Mouse (Mus musculus) neural tube, embryonic 10.5 days (tissue): ENCODE measurements around the gene Cobll1.

Experiments used
- DNase-seq: peaks from one replicate; pipeline ENCODE4 v3.0.0-alpha.2; 2017; ENCODE audit warnings: low spot score; ENCODE audit errors: extremely low spot score

The Cobll1 gene

GRCm38 (mm10) chr2:65237116-65237515, 2.1 kb downstream of the Cobll1 start:
- DNase-seq = no peak

DNA sequence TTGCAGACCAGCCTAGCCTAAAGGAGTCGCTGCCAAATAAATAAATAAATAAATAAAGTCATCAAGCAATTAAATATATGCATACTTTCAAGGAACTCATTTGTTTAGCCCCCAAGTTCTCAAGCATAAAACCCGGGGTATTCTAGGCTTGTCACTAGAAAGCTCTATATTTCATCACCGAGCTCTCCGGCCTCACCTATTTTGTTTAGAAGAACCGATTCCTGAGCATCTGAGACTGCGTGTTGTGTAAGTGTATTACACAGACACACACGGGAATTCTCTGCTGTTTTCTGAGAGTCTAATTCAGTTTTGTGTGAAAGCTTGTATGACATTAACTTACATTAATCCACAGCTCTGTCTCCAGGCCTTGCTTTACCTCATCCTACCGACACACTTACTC, 2.6 kb downstream of the Cobll1 start:
- no peak for DNase-seq

DNA sequence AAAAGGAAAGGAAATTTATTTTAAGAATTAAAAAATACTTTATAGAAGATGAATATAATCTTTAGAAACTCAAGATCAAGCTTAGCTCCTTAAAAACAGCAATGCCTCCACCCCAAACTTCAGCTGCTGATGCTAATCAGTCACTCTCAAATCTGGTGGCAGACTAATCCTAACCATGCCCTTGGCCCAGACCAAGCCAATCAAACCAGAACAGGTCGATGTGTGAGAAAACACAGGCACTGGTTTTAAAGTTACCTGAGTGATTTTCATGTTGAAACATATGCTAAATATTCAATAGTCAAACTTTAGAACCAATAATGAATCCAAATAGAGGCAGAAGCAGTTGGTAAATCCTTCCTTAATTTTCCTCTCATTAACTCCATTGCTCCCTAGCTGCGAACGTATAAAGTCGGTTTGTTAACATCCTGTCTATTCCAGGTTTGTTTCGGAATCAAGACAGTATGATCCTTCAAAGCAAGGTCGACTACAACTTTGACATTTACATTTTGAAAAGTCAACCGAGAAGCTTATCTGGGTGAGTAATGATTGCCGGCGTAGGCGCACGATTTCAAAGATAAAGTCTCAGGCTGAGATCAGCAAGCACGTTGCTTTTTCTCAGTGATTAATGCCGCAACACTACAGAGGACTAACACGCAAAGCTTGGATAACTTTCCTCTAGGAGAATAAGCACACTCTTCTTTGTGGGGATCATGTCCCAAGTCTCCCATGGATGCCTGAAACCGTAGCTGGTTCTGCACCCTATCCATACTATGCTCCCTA, 6.3 kb downstream of the Cobll1 start:
- DNase-seq = no peak

DNA sequence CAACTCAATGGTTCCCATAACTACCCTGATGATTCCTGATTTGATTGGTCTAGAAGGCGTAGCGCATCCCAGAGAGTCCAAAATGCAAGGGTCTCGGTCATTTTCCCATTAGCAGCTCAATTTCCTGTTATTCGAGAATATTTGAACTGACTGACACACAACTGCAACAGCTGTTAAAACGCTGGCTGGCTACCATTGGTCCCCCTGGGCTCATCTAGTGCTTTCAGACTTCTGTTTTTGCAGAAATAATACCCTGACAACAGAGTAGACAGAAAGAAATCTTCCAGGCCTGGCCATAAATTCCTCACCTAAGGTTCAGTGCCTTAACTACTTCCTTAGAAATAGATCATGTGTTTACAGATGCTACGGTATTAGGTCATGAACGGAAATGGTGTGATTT, 10.8 kb downstream of the Cobll1 start:
- DNase-seq = no peak

DNA sequence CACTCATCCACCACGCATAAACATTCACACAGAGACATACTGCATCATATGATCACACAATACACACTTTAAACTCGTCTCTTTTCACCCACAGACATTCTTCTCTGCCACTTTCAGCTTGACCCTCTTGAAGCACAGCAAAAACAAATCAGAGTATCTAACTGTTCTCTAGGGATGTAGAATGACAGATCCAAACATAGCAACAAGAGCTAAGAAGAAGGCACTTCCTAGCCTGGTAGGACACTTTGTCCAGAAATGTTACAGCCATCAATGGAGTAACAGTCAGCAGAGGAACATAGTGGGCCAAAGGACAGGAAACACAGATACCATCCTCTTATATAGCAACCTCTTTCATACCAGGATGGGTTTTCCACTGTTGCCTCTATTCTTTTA, 11.3 kb downstream of the Cobll1 start:
- no peak for DNase-seq

- no peak for DNase-seq
These were observed 11.9 kb downstream of the Cobll1 start for GRCm38 (mm10) chr2:65227154-65227897.

DNA sequence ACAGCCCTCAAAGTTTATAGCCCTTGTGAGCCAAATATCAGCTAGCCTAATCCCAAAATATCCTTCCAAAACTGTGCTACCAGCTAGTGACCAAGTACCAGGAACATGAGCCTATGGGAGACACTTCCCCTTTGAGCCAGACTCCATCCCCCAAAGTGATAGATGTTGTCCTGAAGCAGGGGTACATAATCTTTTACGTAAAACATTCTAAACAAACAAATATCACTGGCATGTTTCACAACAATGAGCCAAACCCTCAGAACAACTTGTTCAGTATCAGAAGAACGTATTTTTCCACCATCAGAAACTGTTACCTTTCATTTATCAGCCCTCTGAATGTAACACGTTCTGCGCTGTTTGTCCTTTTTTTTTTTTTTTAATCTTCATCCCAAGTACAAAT, 12.7 kb downstream of the Cobll1 start:
- DNase-seq = no peak

- DNase-seq = no peak
These were observed 15.1 kb downstream of the Cobll1 start for GRCm38 (mm10) chr2:65223956-65224735.

DNA sequence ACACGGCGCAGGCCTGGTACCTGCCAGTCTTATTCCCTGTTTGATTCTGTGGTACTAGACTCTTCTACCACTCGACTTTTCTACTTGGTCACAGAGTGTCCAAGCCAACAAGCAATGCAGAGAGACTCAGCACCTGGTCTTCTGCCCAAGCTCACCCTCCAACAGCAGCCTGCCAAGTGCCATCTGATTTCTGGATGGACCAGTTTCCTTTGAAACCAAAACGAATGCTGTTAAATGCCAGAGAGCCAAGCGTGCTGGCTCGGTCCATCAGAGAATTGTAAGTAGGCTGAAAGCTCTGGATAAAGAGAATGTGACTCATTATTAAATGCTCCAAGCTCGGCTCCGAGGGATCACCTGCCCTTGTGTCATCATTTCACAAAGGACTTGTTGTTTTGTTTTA, 16.2 kb downstream of the Cobll1 start:
- no peak for DNase-seq

- DNase-seq = no peak
These were observed 17.6 kb downstream of the Cobll1 start for GRCm38 (mm10) chr2:65221646-65222045.

DNA sequence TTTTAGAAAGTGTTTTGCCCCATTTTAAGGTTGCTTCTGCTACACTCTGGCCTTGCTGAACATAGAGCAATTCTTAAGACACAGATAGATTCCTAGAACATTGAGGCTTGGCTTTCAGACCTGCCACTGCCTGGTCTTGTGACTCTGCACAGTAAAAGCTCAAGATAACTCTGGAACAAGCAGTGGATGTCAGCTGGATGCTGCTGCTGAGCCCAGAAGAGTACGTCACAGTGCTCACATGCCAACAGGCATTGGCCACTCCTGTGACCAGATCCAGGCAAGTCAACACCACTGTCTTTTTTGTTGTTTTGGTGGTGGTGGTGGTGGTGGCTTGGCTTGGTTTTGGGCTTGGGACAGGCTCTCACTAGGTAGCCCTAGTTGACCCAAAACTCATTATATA, 18.6 kb downstream of the Cobll1 start:
- no peak for DNase-seq

GRCm38 (mm10) chr2:65219375-65220135, 19.6 kb downstream of the Cobll1 start:
- DNase-seq = no peak

- DNase-seq = no peak
These were observed 20.9 kb downstream of the Cobll1 start for GRCm38 (mm10) chr2:65218318-65218717.

DNA sequence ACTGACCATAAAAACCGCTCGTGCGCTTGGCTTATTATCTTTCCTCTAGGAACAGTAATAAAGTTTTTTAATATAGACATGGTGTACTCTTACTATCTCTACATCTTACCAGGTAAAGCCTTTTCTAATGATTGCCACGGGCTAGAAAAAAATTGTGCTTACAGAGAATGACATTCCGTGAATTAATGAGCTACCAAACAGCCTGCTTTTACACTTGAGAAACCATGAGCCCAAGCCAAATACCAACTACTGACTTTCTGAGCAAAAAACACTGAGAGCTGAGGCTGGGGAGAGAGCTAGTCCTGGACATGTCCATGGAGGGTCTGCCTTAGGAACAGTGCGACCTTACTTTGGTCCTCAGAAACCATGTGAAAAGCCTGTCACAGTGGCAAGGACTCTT, 21.5 kb downstream of the Cobll1 start:
- DNase-seq = no peak

DNA sequence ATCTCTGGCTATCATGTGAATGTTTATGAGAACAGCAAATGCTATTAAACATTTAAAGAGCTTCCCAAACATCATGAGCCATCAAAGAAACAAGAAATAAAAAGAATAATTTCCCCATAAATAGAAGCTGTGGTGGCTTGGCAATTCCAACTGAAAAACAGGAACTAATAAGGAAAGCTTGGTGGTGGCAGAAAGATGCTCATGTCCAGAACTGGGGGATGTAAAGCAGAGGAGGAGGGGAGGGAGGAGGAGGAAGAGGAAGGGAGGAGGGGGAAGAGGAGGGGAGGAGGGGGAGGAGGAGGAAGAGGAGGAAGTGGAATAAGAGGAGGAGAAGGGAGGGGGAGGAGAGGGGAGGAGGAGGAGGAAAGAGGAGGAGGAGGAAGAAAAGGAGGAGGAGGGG, 23.0 kb downstream of the Cobll1 start:
- DNase-seq = no peak

GRCm38 (mm10) chr2:65214556-65214955, 24.6 kb downstream of the Cobll1 start:
- DNase-seq = no peak

DNA sequence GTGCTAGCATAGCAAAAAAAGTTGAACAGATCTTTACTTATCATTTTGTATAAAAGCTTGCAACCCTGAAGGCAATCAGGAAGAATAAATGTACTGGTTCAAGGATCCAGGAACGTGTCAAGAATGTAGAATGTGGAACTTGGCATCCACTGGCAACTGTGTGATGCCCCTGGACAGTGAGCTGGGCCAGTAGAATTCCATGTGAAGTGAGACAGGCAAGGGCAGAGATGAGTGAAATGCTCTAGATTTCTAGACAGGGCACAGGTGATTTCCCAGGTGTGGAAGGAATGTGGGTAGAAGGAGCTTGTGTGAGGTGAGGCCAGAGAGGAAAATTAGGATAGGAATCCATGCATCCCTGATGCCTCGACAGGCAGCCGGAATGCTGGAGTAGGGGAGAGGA, 25.5 kb downstream of the Cobll1 start:
- DNase-seq = no peak

DNA sequence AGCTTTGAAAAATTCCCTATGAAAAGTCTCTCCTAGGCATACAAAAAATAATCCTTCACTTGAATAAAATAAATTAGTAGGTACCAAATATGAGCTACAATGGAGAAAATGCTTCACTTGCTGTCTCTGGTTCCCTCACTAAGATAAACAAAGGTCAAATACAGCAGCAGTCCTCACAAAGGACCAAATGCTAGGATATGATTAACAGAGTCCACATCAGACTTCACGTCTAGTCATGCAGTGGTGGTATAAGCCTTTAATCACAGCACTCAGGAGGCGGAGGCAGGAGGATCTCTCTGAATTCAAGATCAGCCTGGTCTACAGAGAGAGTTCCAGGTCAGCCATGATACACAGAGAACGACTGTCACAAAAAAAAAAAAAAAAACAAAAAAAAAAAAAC, 27.6 kb downstream of the Cobll1 start:
- DNase-seq = no peak

DNA sequence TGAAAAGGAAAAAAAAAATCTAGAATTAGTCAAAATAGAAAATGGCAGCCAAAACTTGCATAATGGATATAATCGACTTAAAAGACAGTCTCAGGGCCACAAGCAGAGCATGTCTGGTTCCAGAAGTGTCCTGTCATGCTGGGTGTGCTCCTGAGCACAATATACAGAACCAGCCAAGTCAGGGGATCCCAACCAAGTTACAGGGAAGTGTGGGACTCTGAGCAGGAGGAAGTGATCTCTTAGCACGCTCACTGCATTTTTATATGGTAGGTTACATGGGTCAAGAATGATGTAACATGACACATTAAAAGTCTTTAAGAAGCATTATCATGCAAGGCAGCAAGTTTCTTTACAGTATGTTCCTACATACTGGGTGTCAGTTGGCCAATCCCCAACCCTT, 31.5 kb downstream of the Cobll1 start:
- no peak for DNase-seq

- no peak for DNase-seq
These were observed 35.5 kb downstream of the Cobll1 start for GRCm38 (mm10) chr2:65203699-65204098.

- DNase-seq = no peak
These were observed 39.5 kb downstream of the Cobll1 start for GRCm38 (mm10) chr2:65199706-65200105.
